Mouse (Mus musculus) stomach, postnatal 0 days (tissue): ENCODE data around the gene Celf2.

Experiments
- CTCF ChIP-seq: IDR thresholded peaks from 2 replicates; pipeline ENCODE4 v1.5.1; 2016; ENCODE audit warnings: antibody characterized with exemption, low read depth, mild to moderate bottlenecking, moderate library complexity
- EP300 ChIP-seq: optimal IDR thresholded peaks from 2 replicates; pipeline ENCODE3; 2016; ENCODE audit warnings: antibody characterized with exemption

- TF ChIP-seq CTCF (no peak), EP300 (no peak)
Measured at GRCm38 (mm10) chr2:7046155-7046554, 463.2 kb downstream of the Celf2 start.
